Mouse (Mus musculus) midbrain, embryonic 14.5 days (tissue): Measurements from ENCODE around the gene Syndig1l. TPM values are rescaled to one million over a fixed set of nuclear protein-coding genes. Genes with fewer than 3 reads are reported as not detected.

ENCODE experiments used
- ATAC-seq: fragments of 200-750 bp; cut with Nextera tagmentation; 2 replicates; pipeline ENCODE4 v1.8.0; 2017; ENCODE audit warnings: moderate number of reproducible peaks, moderate library complexity; ENCODE audit not compliant: low FRiP score, low TSS enrichment
- DNase-seq: peaks from one replicate; pipeline ENCODE4 v3.0.0-alpha.2; 2015
- H3K27ac ChIP-seq: fragments of 300-500 bp; sonication (generic); replicated peaks from 2 replicates; pipeline ENCODE4 v1.5.1; 2014; ENCODE audit warnings: mild to moderate bottlenecking, low read depth, low read length, moderate library complexity
- H3K27me3 ChIP-seq: fragments of 300-500 bp; sonication (generic); 2 replicates; pipeline ENCODE4 v1.6.1; 2014; ENCODE audit warnings: low read length, control low read depth, mixed read lengths; ENCODE audit not compliant: control insufficient read depth, insufficient read depth
- H3K36me3 ChIP-seq: fragments of 300-500 bp; sonication (generic); 2 replicates; pipeline ENCODE4 v1.6.1; 2014; ENCODE audit warnings: low read length, control low read depth; ENCODE audit not compliant: control insufficient read depth, insufficient read depth
- H3K4me1 ChIP-seq: fragments of 300-500 bp; sonication (generic); 2 replicates; pipeline ENCODE4 v1.6.1; 2014; ENCODE audit warnings: mild to moderate bottlenecking, antibody characterized with exemption, low read length, control low read depth; ENCODE audit not compliant: control insufficient read depth, insufficient read depth
- H3K4me2 ChIP-seq: fragments of 300-500 bp; sonication (generic); 2 replicates; pipeline ENCODE4 v1.6.1; 2014; ENCODE audit warnings: mild to moderate bottlenecking, low read length, moderate library complexity
- H3K4me3 ChIP-seq: fragments of 300-500 bp; sonication (generic); replicated peaks from 2 replicates; pipeline ENCODE4 v1.5.1; 2014; ENCODE audit warnings: low read depth, low read length
- H3K9ac ChIP-seq: fragments of 300-500 bp; sonication (generic); replicated peaks from 2 replicates; pipeline ENCODE4 v1.6.1; 2014; ENCODE audit warnings: mild to moderate bottlenecking, low read length, moderate library complexity
- H3K9me3 ChIP-seq: fragments of 300-500 bp; sonication (generic); 2 replicates; pipeline ENCODE4 v1.6.1; 2016; ENCODE audit warnings: low read length, control low read depth, mixed read lengths; ENCODE audit not compliant: control insufficient read depth
- WGBS: fragments of 180-500 bp; shearing (Covaris S2); extraction: QIAGEN DNeasy Blood & Tissue Kit; methylation state at CpG from one replicate; pipeline ENCODE4 v1.1.7; 2014; 5-methylcytosine and 5-hydroxymethylcytosine counted together
- polyA plus RNA-seq: library from polyadenylated mRNA; unstranded; fragments of >200 nt; fragmentation: Nextera tagmentation; extraction: Ambion mirVana; gene quantifications from 2 replicates; pipeline ENCODE4 v1.2.1, GENCODE M21; 2014

Gene Syndig1l
- polyA plus RNA-seq, 1 experiment from 2014 or later = 8.4 TPM

DNA sequence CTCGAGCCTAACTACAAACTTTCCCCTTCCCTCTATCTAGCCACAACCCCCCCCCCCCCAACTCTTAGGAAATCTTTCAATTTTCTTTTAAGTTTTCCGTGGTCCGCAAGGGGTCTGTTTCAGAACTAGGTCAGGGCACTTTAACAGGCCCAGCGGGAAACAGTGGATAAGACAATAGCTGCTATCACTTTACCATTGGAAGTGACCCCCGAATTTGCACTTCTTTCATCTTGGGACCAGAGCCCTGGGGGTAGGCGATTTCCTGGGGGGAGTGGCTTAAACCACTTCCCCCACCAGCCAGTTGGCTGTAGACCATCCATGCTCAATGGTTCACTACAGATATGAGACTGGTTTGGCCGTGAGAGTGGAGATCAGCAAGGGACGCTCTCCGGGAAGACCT, 58.0 kb downstream of the Syndig1l start, which contains the start of gene Vrtn:
Gene Vrtn (plus strand): TSS at position 366 of the 400 bp plus-strand sequence.
- Histone ChIP-seq H3K27ac (no peak within 1 kb of the TSS), H3K4me2 (no peak within 1 kb of the TSS), H3K27me3 (peaks cover 29% of the 10 kb centered on the region), H3K36me3 (no peaks in the 10 kb centered on the region), H3K9me3 (no peaks in the 10 kb centered on the region), H3K4me1 (no peaks in the 10 kb centered on the region), H3K4me3 (no peak within 1 kb of the TSS), H3K9ac (no peak within 1 kb of the TSS)
- DNase-seq = no peak
- ATAC-seq = no peak
- WGBS = 10% methylated on average over 9 of the region's 9 CpGs

DNA sequence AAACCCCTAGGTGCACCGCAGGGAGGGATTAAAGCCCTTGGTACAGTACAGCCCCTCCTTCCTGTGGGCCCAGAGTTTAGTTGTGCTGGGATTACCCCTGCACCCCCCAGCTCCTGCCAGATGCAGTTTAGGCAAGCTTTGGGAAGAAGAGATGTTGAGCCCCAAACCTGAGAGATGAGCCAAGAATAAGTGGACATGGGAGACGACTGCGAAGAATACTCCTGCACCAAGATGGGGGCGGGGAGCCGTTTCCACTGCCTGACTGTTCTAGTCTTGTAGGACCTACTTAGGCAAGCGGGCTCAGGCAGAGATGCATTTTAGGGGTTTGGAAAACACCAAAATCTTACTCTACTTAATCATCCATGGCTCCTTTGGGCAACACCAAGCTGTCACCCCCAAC, 58.4 kb downstream of the Syndig1l start:
- no peak overlapping the region for H3K4me3 ChIP-seq
- H3K9ac ChIP-seq = no peak overlapping the region
- H3K9me3 ChIP-seq = no peaks in the 10 kb centered on the region
- DNase-seq (peak; percentile 13), ATAC-seq (no peak)
- H3K4me2 ChIP-seq = no peak overlapping the region
- WGBS = 13% methylated on average over 6 of the region's 6 CpGs
- peaks cover 29% of the 10 kb centered on the region for H3K27me3 ChIP-seq
- no peaks in the 10 kb centered on the region for H3K36me3 ChIP-seq
- H3K27ac ChIP-seq = no peak overlapping the region
- H3K4me1 ChIP-seq = no peaks in the 10 kb centered on the region

DNA sequence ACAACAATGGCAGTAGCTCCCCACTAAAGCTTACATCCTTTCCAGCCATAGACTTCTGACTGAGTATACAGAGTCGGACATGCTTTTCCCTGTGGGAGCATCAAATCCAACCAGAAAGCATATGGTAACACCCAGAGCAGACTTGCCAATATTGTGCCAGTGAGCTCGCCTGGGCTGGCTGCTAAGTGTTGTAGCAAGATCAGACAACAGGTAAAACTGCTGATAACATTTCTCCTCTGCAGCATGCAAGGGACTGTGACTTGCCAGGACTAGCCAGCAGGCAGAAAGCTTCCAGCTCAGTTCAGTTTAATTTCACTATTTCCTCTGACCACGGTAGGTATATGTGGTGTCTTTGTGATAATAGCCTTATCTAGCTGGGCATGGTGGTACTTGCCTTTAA, 66.8 kb downstream of the Syndig1l start:
- no peak overlapping the region for H3K27ac ChIP-seq
- no peaks in the 10 kb centered on the region for H3K27me3 ChIP-seq
- no peaks in the 10 kb centered on the region for H3K4me1 ChIP-seq
- DNase-seq = no peak
- H3K9me3 ChIP-seq = no peaks in the 10 kb centered on the region
- no peak overlapping the region for H3K9ac ChIP-seq
- no peak for ATAC-seq
- H3K4me3 ChIP-seq = no peak overlapping the region
- H3K36me3 ChIP-seq = no peaks in the 10 kb centered on the region
- WGBS = 75% methylated on average over 3 of the region's 3 CpGs
- H3K4me2 ChIP-seq = no peak overlapping the region

Other genes with a start within 250 kb of the Syndig1l start
- gene Aldh6a1, start 247.8 kb downstream of the Syndig1l start, polyA plus RNA-seq = 29.6 and 39.4 TPM in 2 replicates
- gene Lin52, start 247.4 kb downstream of the Syndig1l start, polyA plus RNA-seq = 37.1 and 41.5 TPM in 2 replicates
- 2.7 and 4.0 TPM in 2 replicates for gene Vsx2, start 129.1 kb downstream of the Syndig1l start, polyA plus RNA-seq
- 8.6 and 8.7 TPM in 2 replicates for gene Abcd4, start 81.4 kb downstream of the Syndig1l start, polyA plus RNA-seq
- gene Vrtn, start 57.8 kb downstream of the Syndig1l start, polyA plus RNA-seq = 0.32 TPM in 1 of 2 replicates, not detected in the other
- gene Npc2, start 74.3 kb upstream of the Syndig1l start, polyA plus RNA-seq = 56.2 and 61.0 TPM in 2 replicates
- gene Isca2, start 74.4 kb upstream of the Syndig1l start, polyA plus RNA-seq = 133 and 146 TPM in 2 replicates
- gene Ltbp2, start 177.7 kb upstream of the Syndig1l start, polyA plus RNA-seq = 0.13 TPM in 1 of 2 replicates, not detected in the other